Mouse (Mus musculus) MEL (cell line): ENCODE measurements at regions not wholly inside any gene's neighbourhood (a gene's known extent, or its start where the extent isn't known, plus 50 kb on each side); places are given as distances from the start of the nearest gene placed in this dataset.

Source experiments
- DNase-seq: peaks from one replicate; pipeline ENCODE4 v3.0.0; 2011; ENCODE audit warnings: low read depth, low spot score
- H3K27ac ChIP-seq: 2 replicates; pipeline ENCODE4 v1.5.1; 2012; ENCODE audit warnings: low read depth, mild to moderate bottlenecking, control low read depth, low read length, moderate library complexity; ENCODE audit not compliant: control insufficient read depth
- H3K27me3 ChIP-seq, 2 experiments: fragments of 150-350 bp in 1 of 2; sonication (generic) in 1 of 2; 2 replicates each; pipeline ENCODE4 v1.6.1; 2012; ENCODE audit warnings: low read length in 2 of 2, mild to moderate bottlenecking in 2 of 2, improper control_type of control experiment in 1 of 2, moderate library complexity in 1 of 2; ENCODE audit not compliant: insufficient read depth in 2 of 2, control insufficient read depth in 1 of 2
- H3K36me3 ChIP-seq, 2 experiments: 2 replicates each; pipeline ENCODE4 v1.6.1; 2012 to 2014; ENCODE audit warnings: low read length in 2 of 2, improper control_type of control experiment in 1 of 2, inconsistent platforms in 1 of 2, mild to moderate bottlenecking in 1 of 2; ENCODE audit not compliant: insufficient read depth in 2 of 2, control insufficient read depth in 1 of 2
- H3K4me1 ChIP-seq, 2 experiments: fragments of 150-350 bp in 1 of 2; sonication (generic) in 1 of 2; 2 replicates each; pipeline ENCODE4 v1.6.1; 2012; ENCODE audit warnings: low read length in 2 of 2, improper control_type of control experiment in 1 of 2, mild to moderate bottlenecking in 1 of 2; ENCODE audit not compliant: insufficient read depth in 2 of 2, control insufficient read depth in 1 of 2
- H3K4me3 ChIP-seq, 2 experiments: fragments of 150-350 bp in 1 of 2; sonication (generic) in 1 of 2; 2 replicates each; pipeline ENCODE4 v1.5.1; 2012; ENCODE audit warnings: low read depth in 2 of 2, low read length in 2 of 2, mild to moderate bottlenecking in 2 of 2, moderate library complexity in 2 of 2, control low read depth in 1 of 2, improper control_type of control experiment in 1 of 2; ENCODE audit not compliant: control insufficient read depth in 1 of 2, insufficient read depth in 1 of 2
- H3K79me2 ChIP-seq: 2 replicates; pipeline ENCODE4 v1.6.1; 2012; ENCODE audit warnings: mild to moderate bottlenecking, low read length, moderate library complexity; ENCODE audit not compliant: control insufficient read depth, poor library complexity, insufficient read depth
- H3K9ac ChIP-seq: 2 replicates; pipeline ENCODE4 v1.6.1; 2012; ENCODE audit warnings: low read depth, mild to moderate bottlenecking, control low read depth, low read length, moderate library complexity; ENCODE audit not compliant: control insufficient read depth, poor library complexity, severe bottlenecking
- H3K9me3 ChIP-seq: fragments of 150-350 bp; sonication (generic); replicated peaks from 2 replicates; pipeline ENCODE4 v1.6.1; 2012; ENCODE audit warnings: mild to moderate bottlenecking, low read length, improper control_type of control experiment, moderate library complexity; ENCODE audit not compliant: insufficient read depth
- CHD1 ChIP-seq: IDR thresholded peaks from 2 replicates; pipeline ENCODE4 v1.6.1; 2012; ENCODE audit warnings: low read depth, mild to moderate bottlenecking, inconsistent platforms, low read length, improper control_type of control experiment
- CHD2 ChIP-seq: IDR thresholded peaks from 2 replicates; pipeline ENCODE4 v1.6.1; 2011; ENCODE audit warnings: low read length, improper control_type of control experiment
- CTCF ChIP-seq, 3 experiments: IDR thresholded peaks in 2 of 3; conservative IDR thresholded peaks in 1 of 3; 2 replicates each; pipeline ENCODE4 v1.5.1; 2011 to 2012; ENCODE audit warnings: low read length in 3 of 3, low read depth in 2 of 3, mild to moderate bottlenecking in 2 of 3, improper control_type of control experiment in 1 of 3, inconsistent platforms in 1 of 3, mixed read lengths in 1 of 3, moderate library complexity in 1 of 3; ENCODE audit not compliant: control insufficient read depth in 1 of 3, insufficient read depth in 1 of 3, poor library complexity in 1 of 3, severe bottlenecking in 1 of 3
- E2F4 ChIP-seq: IDR thresholded peaks from 2 replicates; pipeline ENCODE4 v1.6.1; 2011; ENCODE audit warnings: low read depth, low read length, improper control_type of control experiment, borderline replicate concordance
- EP300 ChIP-seq, 2 experiments: IDR thresholded peaks; 2 replicates each; pipeline ENCODE4 v1.6.1; 2011; ENCODE audit warnings: improper control_type of control experiment in 2 of 2, low read length in 2 of 2, low read depth in 1 of 2, mild to moderate bottlenecking in 1 of 2
- ETS1 ChIP-seq: IDR thresholded peaks from 2 replicates; pipeline ENCODE4 v1.6.1; 2012; ENCODE audit warnings: low read depth, mild to moderate bottlenecking, inconsistent platforms, low read length, improper control_type of control experiment, moderate library complexity
- GABPA ChIP-seq: IDR thresholded peaks from 2 replicates; pipeline ENCODE4 v1.6.1; 2012; ENCODE audit warnings: low read depth, mild to moderate bottlenecking, inconsistent platforms, low read length, improper control_type of control experiment, moderate library complexity
- GATA1 ChIP-seq: IDR thresholded peaks from 2 replicates; pipeline ENCODE4 v1.6.1; 2011; ENCODE audit warnings: low read depth, low read length, improper control_type of control experiment
- JUND ChIP-seq: IDR thresholded peaks from 2 replicates; pipeline ENCODE4 v1.6.1; 2011; ENCODE audit warnings: low read depth, mild to moderate bottlenecking, improper control_type of control experiment, low read length
- KAT2A ChIP-seq: conservative IDR thresholded peaks from 2 replicates; pipeline ENCODE4 v1.6.1; 2012; ENCODE audit warnings: low read depth, low read length, improper control_type of control experiment, inconsistent platforms
- MAFK ChIP-seq: IDR thresholded peaks from 2 replicates; pipeline ENCODE4 v1.6.1; 2011; ENCODE audit warnings: low read depth, mild to moderate bottlenecking, low read length, improper control_type of control experiment, borderline replicate concordance
- MAZ ChIP-seq: IDR thresholded peaks from 2 replicates; pipeline ENCODE4 v1.6.1; 2012; ENCODE audit warnings: low read depth, mild to moderate bottlenecking, inconsistent platforms, low read length, improper control_type of control experiment
- MXI1 ChIP-seq: IDR thresholded peaks from 2 replicates; pipeline ENCODE4 v1.6.1; 2011; ENCODE audit warnings: mild to moderate bottlenecking, low read depth, low read length, improper control_type of control experiment
- MYB ChIP-seq: IDR thresholded peaks from 2 replicates; pipeline ENCODE4 v1.6.1; 2011; ENCODE audit warnings: mild to moderate bottlenecking, low read depth, low read length, improper control_type of control experiment
- MYC ChIP-seq: IDR thresholded peaks from 2 replicates; pipeline ENCODE4 v1.6.1; 2011; ENCODE audit warnings: low read depth, mild to moderate bottlenecking, low read length, improper control_type of control experiment, moderate library complexity
- POLR2AphosphoS2 ChIP-seq: IDR thresholded peaks from 2 replicates; pipeline ENCODE4 v1.6.1; 2011; ENCODE audit warnings: low read length, improper control_type of control experiment
- POLR2AphosphoS5 ChIP-seq: IDR thresholded peaks from 2 replicates; pipeline ENCODE4 v1.6.1; 2012; ENCODE audit warnings: low read depth, borderline replicate concordance, mild to moderate bottlenecking, inconsistent platforms, low read length, moderate library complexity, mixed read lengths
- RAD21 ChIP-seq: IDR thresholded peaks from 2 replicates; pipeline ENCODE4 v1.6.1; 2011; ENCODE audit warnings: mild to moderate bottlenecking, low read depth, low read length, improper control_type of control experiment
- SMC3 ChIP-seq: IDR thresholded peaks from 2 replicates; pipeline ENCODE4 v1.6.1; 2011; ENCODE audit warnings: low read depth, low read length, improper control_type of control experiment
- TAL1 ChIP-seq: IDR thresholded peaks from 2 replicates; pipeline ENCODE4 v1.6.1; 2012; ENCODE audit warnings: mild to moderate bottlenecking, inconsistent platforms, low read length, moderate library complexity, mixed read lengths
- TBP ChIP-seq: IDR thresholded peaks from 2 replicates; pipeline ENCODE4 v1.8.0; 2011; ENCODE audit warnings: low read depth, low read length, improper control_type of control experiment
- UBTF ChIP-seq: IDR thresholded peaks from 2 replicates; pipeline ENCODE4 v1.6.1; 2012; ENCODE audit warnings: low read depth, mild to moderate bottlenecking, inconsistent platforms, low read length, improper control_type of control experiment, moderate library complexity, borderline replicate concordance; ENCODE audit not compliant: insufficient read depth
- USF1 ChIP-seq: IDR thresholded peaks from 2 replicates; pipeline ENCODE4 v1.6.1; 2014; ENCODE audit warnings: low read depth, mild to moderate bottlenecking, inconsistent platforms, low read length, improper control_type of control experiment, moderate library complexity
- ZC3H11A ChIP-seq: IDR thresholded peaks from 2 replicates; pipeline ENCODE4 v1.6.1; 2012; ENCODE audit warnings: low read depth, mild to moderate bottlenecking, inconsistent platforms, low read length, improper control_type of control experiment
- ZKSCAN1 ChIP-seq: IDR thresholded peaks from 2 replicates; pipeline ENCODE4 v1.6.1; 2012; ENCODE audit warnings: low read depth, mild to moderate bottlenecking, inconsistent platforms, low read length, improper control_type of control experiment, moderate library complexity
- ZMIZ1 ChIP-seq: IDR thresholded peaks from 2 replicates; pipeline ENCODE4 v1.6.1; 2012; ENCODE audit warnings: low read depth, mild to moderate bottlenecking, inconsistent platforms, low read length, improper control_type of control experiment, moderate library complexity

GRCm38 (mm10) chr1:127034748-127035147 lies 170.1 kb upstream of the Mgat5 start:
- Histone ChIP-seq H3K36me3 (no peaks in the 10 kb centered on the region), H3K9ac (no peak overlapping the region), H3K4me3 (no peak overlapping the region), H3K27ac (no peak overlapping the region), H3K79me2 (no peaks in the 10 kb centered on the region), H3K27me3 (no peaks in the 10 kb centered on the region), H3K4me1 (no peaks in the 10 kb centered on the region), H3K9me3 (no peaks in the 10 kb centered on the region)
- TF ChIP-seq UBTF (no peak), MAZ (no peak), RAD21 (no peak), CHD2 (no peak), MYC (no peak), ZKSCAN1 (no peak), JUND (no peak), CHD1 (no peak), ETS1 (no peak), TAL1 (no peak), EP300 (IDR thresholded peaks at IDR 0.05; ENCODE audit: low read depth in 1 of 2, low read length in 2 of 2) (no peak), E2F4 (no peak)
- no peak for DNase-seq

DNA sequence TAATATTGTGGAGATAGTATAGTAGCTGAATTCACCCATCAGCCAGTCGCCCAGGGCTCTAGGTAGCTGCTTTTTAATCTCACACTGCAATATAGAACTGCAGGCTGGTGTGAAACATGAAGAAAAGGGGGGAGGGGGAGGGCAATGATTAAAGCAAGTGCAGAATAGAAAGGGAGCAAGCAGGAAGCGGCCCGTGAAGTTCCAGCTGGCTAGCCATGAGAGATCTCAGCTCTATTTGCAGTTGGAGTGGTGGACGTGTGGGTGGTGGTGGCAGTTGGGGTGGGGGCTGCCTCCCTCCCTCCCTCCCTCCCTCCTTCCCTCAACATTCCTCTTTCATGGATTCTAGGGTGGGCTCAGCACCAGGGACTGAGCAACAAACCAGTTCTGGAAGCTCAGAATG lies 173.3 kb upstream of the Mgat5 start:
- no peaks in the 10 kb centered on the region for H3K27me3 ChIP-seq
- no peak overlapping the region for H3K9ac ChIP-seq
- no peaks in the 10 kb centered on the region for H3K9me3 ChIP-seq
- H3K27ac ChIP-seq, result no peak overlapping the region
- H3K4me1 ChIP-seq, result no peaks in the 10 kb centered on the region
- no peak overlapping the region for H3K4me3 ChIP-seq
- DNase-seq, result no peak
- no peak for TF ChIP-seq USF1
- TF ChIP-seq CTCF (IDR thresholded peaks at IDR 0.05 in 2 of 3, conservative IDR thresholded peaks at IDR 0.05 in 1 of 3; ENCODE audit: control insufficient read depth in 1 of 3, insufficient read depth in 1 of 3, low read depth in 2 of 3, low read length in 3 of 3, poor library complexity in 1 of 3, severe bottlenecking in 1 of 3), result no peak
- TF ChIP-seq TBP, result no peak
- no peak for TF ChIP-seq POLR2AphosphoS5
- no peak for TF ChIP-seq POLR2AphosphoS2
- no peak for TF ChIP-seq SMC3
- TF ChIP-seq CHD2, result no peak
- no peak for TF ChIP-seq ZMIZ1
- no peak for TF ChIP-seq JUND
- TF ChIP-seq CHD1, result no peak
- TF ChIP-seq KAT2A, result no peak
- TF ChIP-seq MYB, result no peak
- no peak for TF ChIP-seq GABPA
- no peak for TF ChIP-seq MXI1
- TF ChIP-seq TAL1, result no peak
- TF ChIP-seq GATA1, result no peak
- no peak for TF ChIP-seq MAFK
- no peak for TF ChIP-seq ZC3H11A
- TF ChIP-seq UBTF, result no peak
- TF ChIP-seq, all 39 proteins: peak for 0
- H3K79me2 ChIP-seq, result no peaks in the 10 kb centered on the region
- no peaks in the 10 kb centered on the region for H3K36me3 ChIP-seq
